Mouse (Mus musculus) E14TG2a.4 (cell line): ENCODE data around the gene Pid1.

Source experiments
- CTCF ChIP-seq: conservative IDR thresholded peaks from 2 replicates; pipeline ENCODE4 v1.5.1; 2014; ENCODE audit warnings: low read length
- POU5F1 ChIP-seq: IDR thresholded peaks from 2 replicates; pipeline ENCODE4 v1.6.1; 2014; ENCODE audit warnings: low read length, borderline replicate concordance

DNA sequence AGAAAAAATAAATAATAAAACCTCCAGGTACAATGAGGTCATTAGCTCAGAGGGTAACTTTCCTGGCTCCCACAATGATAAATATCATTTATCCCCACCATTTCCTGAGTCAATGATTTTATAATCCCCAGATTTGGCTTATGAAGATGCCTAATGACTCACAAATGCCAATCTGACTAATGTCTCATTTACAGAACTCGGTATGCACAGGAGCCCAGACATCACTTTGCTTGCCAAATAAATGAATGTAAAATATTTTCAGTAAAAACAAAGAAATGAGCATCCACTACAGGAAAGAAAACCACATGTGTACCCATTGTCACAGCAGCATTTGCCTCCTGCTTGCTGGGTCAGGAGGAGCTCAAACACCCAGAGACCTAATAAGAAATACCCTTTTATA lies 222.4 kb downstream of the Pid1 start:
- TF ChIP-seq CTCF (no peak), POU5F1 (no peak)
